Mouse (Mus musculus) embryo, embryonic 10.5 days (tissue): ENCODE measurements at regions not wholly inside any gene's neighbourhood (a gene's known extent, or its start where the extent isn't known, plus 50 kb on each side); places are given as distances from the start of the nearest gene placed in this dataset.
A peak's percentile ranks its signal among the peaks of the same experiment; 100 is the strongest.

Experiments
- DNase-seq: peaks from one replicate; pipeline ENCODE4 v3.0.0-alpha.2; 2015; ENCODE audit warnings: low spot score

- no peak for DNase-seq
Measured at GRCm38 (mm10) chr1:118741286-118741685, 113.5 kb downstream of the Tfcp2l1 start.

GRCm38 (mm10) chr1:118748196-118748595 lies 120.5 kb downstream of the Tfcp2l1 start:
- DNase-seq: no peak

GRCm38 (mm10) chr1:118752869-118753268 lies 125.1 kb downstream of the Tfcp2l1 start:
- DNase-seq: no peak

GRCm38 (mm10) chr1:118756171-118756865 lies 128.6 kb downstream of the Tfcp2l1 start:
- no peak for DNase-seq

GRCm38 (mm10) chr1:118757340-118758030 lies 129.7 kb downstream of the Tfcp2l1 start:
- DNase-seq: no peak

GRCm38 (mm10) chr1:118758031-118758400 lies 130.3 kb downstream of the Tfcp2l1 start:
- DNase-seq: no peak

GRCm38 (mm10) chr1:118759141-118759932 lies 131.6 kb downstream of the Tfcp2l1 start:
- DNase-seq: peak; percentile 91

GRCm38 (mm10) chr1:118765525-118765924 lies 137.8 kb downstream of the Tfcp2l1 start:
- no peak for DNase-seq

GRCm38 (mm10) chr1:118768831-118769230 lies 141.1 kb downstream of the Tfcp2l1 start:
- DNase-seq: peak; percentile 79

- peak; percentile 86 for DNase-seq
Measured at GRCm38 (mm10) chr1:118772261-118772660, 144.5 kb downstream of the Tfcp2l1 start.

GRCm38 (mm10) chr1:118776594-118777441 lies 149.1 kb downstream of the Tfcp2l1 start:
- peak; percentile 70 for DNase-seq
